Mouse (Mus musculus) heart, adult 2 months (tissue): ENCODE measurements around the gene Tmsb4x. TPM values are rescaled to one million over a fixed set of nuclear protein-coding genes. Genes with fewer than 3 reads are reported as not detected.

Experiments used
- DNase-seq, 2 experiments: peaks; one replicate each; pipeline ENCODE4 v3.0.0; 2021
- H3K27ac ChIP-seq: fragments of 200-600 bp; 2 replicates; pipeline ENCODE4 v1.8.1; 2022
- H3K27me3 ChIP-seq: fragments of 200-500 bp; 2 replicates; pipeline ENCODE4 v1.6.1; 2012; ENCODE audit warnings: mild to moderate bottlenecking, low read length, inconsistent platforms, mixed read lengths; ENCODE audit not compliant: control insufficient read depth, insufficient read depth
- H3K36me3 ChIP-seq: fragments of 200-500 bp; 2 replicates; pipeline ENCODE4 v1.6.1; 2012; ENCODE audit warnings: low read length, inconsistent platforms; ENCODE audit not compliant: control insufficient read depth, insufficient read depth
- H3K4me1 ChIP-seq: fragments of 200-500 bp; 2 replicates; pipeline ENCODE4 v1.6.1; 2011; ENCODE audit warnings: low read length; ENCODE audit not compliant: control insufficient read depth, insufficient read depth
- H3K4me3 ChIP-seq: fragments of 200-600 bp; 2 replicates; pipeline ENCODE4 v1.8.1; 2022
- H3K79me2 ChIP-seq: fragments of 200-500 bp; replicated peaks from 2 replicates; pipeline ENCODE4 v1.6.1; 2012; ENCODE audit warnings: mild to moderate bottlenecking, inconsistent platforms, low read length, moderate library complexity, mixed read lengths; ENCODE audit not compliant: control insufficient read depth, insufficient read depth
- H3K9ac ChIP-seq: fragments of 200-500 bp; 2 replicates; pipeline ENCODE4 v1.6.1; 2012; ENCODE audit warnings: low read depth, mild to moderate bottlenecking, control low read depth, inconsistent platforms, low read length, mixed read lengths
- CTCF ChIP-seq: fragments of 200-600 bp; IDR thresholded peaks from 2 replicates; pipeline ENCODE4 v1.8.1; 2022; ENCODE audit warnings: antibody characterized with exemption, mild to moderate bottlenecking, moderate library complexity
- EP300 ChIP-seq: fragments of 200-500 bp; IDR thresholded peaks from 2 replicates; pipeline ENCODE4 v1.6.1; 2011; ENCODE audit warnings: low read depth, low read length, control low read depth; ENCODE audit not compliant: insufficient read depth
- POLR2A ChIP-seq: fragments of 200-500 bp; IDR thresholded peaks from 2 replicates; pipeline ENCODE4 v1.6.1; 2011; ENCODE audit warnings: mild to moderate bottlenecking, low read depth, low read length, control low read depth; ENCODE audit not compliant: insufficient read depth
- WGBS: fragments of 180-500 bp; shearing (Covaris S2); methylation state at CpG from one replicate; pipeline ENCODE4 v1.1.7; 2018; 5-methylcytosine and 5-hydroxymethylcytosine counted together
- intact Hi-C: fragments of 180-260 bp; cut with DNase I; formaldehyde crosslinking; loops from one replicate; pipeline ENCODE4 v1.15.1; 2025
- polyA plus RNA-seq: library from polyadenylated mRNA; depleted of rRNA; stranded (reverse); fragments of >200 nt; gene quantifications from 2 replicates; pipeline ENCODE4 v1.2.3, GENCODE M21; 2012; rRNA removed
- total RNA-seq, 2 experiments: library from RNA; stranded (reverse); gene quantifications; 2 replicates each; pipeline ENCODE4 v1.2.3; 2021

Tmsb4x gene
- total and polyA plus RNA-seq, 3 experiments, result 211 to 610 (median 435) TPM

DNA sequence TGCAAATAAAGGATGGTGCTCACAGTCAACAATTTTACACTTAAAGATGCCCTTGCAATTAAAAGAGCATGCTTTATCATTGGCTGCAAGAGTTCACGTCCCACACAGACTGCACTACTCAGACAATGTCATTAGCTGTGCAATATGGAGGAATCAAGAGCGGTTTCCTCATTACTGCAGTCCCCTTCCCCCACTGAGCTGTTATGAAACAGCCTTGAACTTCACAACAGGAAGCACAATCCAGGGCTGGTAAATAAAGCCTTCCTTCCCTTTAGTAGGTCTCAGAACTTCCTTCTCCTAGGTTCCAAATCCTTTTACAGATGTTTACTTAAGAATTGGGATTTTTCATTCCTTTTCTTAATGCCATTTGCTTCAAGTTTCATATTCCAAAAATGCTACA, 41.8 kb downstream of the Tmsb4x start:
- no peaks in the 10 kb centered on the region for H3K27me3 ChIP-seq
- no peak for DNase-seq
- H3K79me2 ChIP-seq, result no peaks in the 10 kb centered on the region
- H3K36me3 ChIP-seq, result peaks cover 4% of the 10 kb centered on the region; the same call in 1 of the 2 replicates
- TF ChIP-seq CTCF (no peak), EP300 (0 out of 2 replicates have a peak, but pooled peaks have one; percentile 18)
- 45% methylated on average over 2 of the region's 2 CpGs for WGBS
- H3K27ac ChIP-seq, result peak overlapping the region; percentile 78
- no peak overlapping the region for H3K9ac ChIP-seq
- H3K4me1 ChIP-seq, result peaks cover 6% of the 10 kb centered on the region
- no peak overlapping the region for H3K4me3 ChIP-seq
- intact Hi-C loops, result loop anchor here (5.0 kb wide), 1 partner anchor 60 kb away; no protein-coding TSS in a partner anchor

GRCm38 (mm10) chrX:167166051-167166450, 43.1 kb downstream of the Tmsb4x start:
- Histone ChIP-seq H3K9ac (no peak overlapping the region), H3K79me2 (no peaks in the 10 kb centered on the region), H3K27me3 (no peaks in the 10 kb centered on the region), H3K36me3 (peaks cover 4% of the 10 kb centered on the region; the same call in 1 of the 2 replicates), H3K27ac (peak overlapping the region; percentile 78), H3K4me1 (peaks cover 3% of the 10 kb centered on the region), H3K4me3 (no peak overlapping the region)
- no peak for DNase-seq
- intact Hi-C loops, result loop anchor here (5.0 kb wide), 1 partner anchor 59 kb away; no protein-coding TSS in a partner anchor
- WGBS, result 80% methylated on average over 1 of the region's 1 CpGs
- TF ChIP-seq POLR2A (no peak), EP300 (no peak), CTCF (no peak)

GRCm38 (mm10) chrX:167157691-167158090, 51.4 kb downstream of the Tmsb4x start:
- H3K9ac ChIP-seq, result no peak overlapping the region
- no peaks in the 10 kb centered on the region for H3K27me3 ChIP-seq
- intact Hi-C loops, result loop anchor here (10.0 kb wide), 1 partner anchor 47 kb away; the partner anchor contains the start of gene Tmsb4x
- H3K4me1 ChIP-seq, result peaks cover 2% of the 10 kb centered on the region
- no peaks in the 10 kb centered on the region; the same call in 1 of the 2 replicates for H3K36me3 ChIP-seq
- H3K79me2 ChIP-seq, result no peaks in the 10 kb centered on the region
- 48% methylated on average over 4 of the region's 4 CpGs for WGBS
- no peak overlapping the region for H3K4me3 ChIP-seq
- no peak for DNase-seq
- TF ChIP-seq CTCF (no peak), EP300 (no peak), POLR2A (no peak)
- H3K27ac ChIP-seq, result no peak overlapping the region; the same call in 1 of the 2 replicates

Other genes starting within 250 kb of the Tmsb4x start
- 1 to 10 TPM; 1.3 to 1.9 TPM for gene Tlr8, start 55.0 kb upstream of the Tmsb4x start, total RNA-seq
- 0.59 and 1.2 TPM in 2 replicates for gene Tlr8, start 55.0 kb upstream of the Tmsb4x start, polyA plus RNA-seq
- 1 to 10 TPM; 1.7 to 2.5 TPM for gene Tlr7, start 121.2 kb upstream of the Tmsb4x start, total RNA-seq
- gene Tlr7, start 121.2 kb upstream of the Tmsb4x start, polyA plus RNA-seq, result 0.57 and 0.91 TPM in 2 replicates
- gene Prps2, start 173.4 kb upstream of the Tmsb4x start, total RNA-seq, result 10 to 100 TPM; 12.5 to 13.6 TPM
- 4.6 and 7.1 TPM in 2 replicates for gene Prps2, start 173.4 kb upstream of the Tmsb4x start, polyA plus RNA-seq